Mouse (Mus musculus) liver, postnatal 0 days (tissue): ENCODE measurements around the gene Yjefn3. TPM values are rescaled to one million over a fixed set of nuclear protein-coding genes. Genes with fewer than 3 reads are reported as not detected.
A peak's percentile ranks its signal among the peaks of the same experiment; 100 is the strongest.
"Not testable (repeated sequence)": the region's sequence is repeated elsewhere in the genome, so short reads cannot be mapped to it uniquely, and the experiment has no call there.

Experiments
- ATAC-seq: fragments of 200-750 bp; cut with Nextera tagmentation; 2 replicates; pipeline ENCODE4 v1.8.0; 2017; ENCODE audit warnings: mild to moderate bottlenecking, moderate library complexity
- DNase-seq: peaks from one replicate; pipeline ENCODE4 v3.0.0-alpha.2; 2016
- H3K27ac ChIP-seq: fragments of 300-500 bp; sonication (generic); 2 replicates; pipeline ENCODE4 v1.5.1; 2014; ENCODE audit warnings: antibody characterized with exemption, moderate library complexity, mild to moderate bottlenecking, low read depth
- H3K27me3 ChIP-seq: fragments of 300-500 bp; sonication (generic); 2 replicates; pipeline ENCODE4 v1.6.1; 2014; ENCODE audit warnings: low read length, control low read depth, mixed read lengths; ENCODE audit not compliant: insufficient read depth
- H3K36me3 ChIP-seq: fragments of 300-500 bp; sonication (generic); replicated peaks from 2 replicates; pipeline ENCODE4 v1.6.1; 2014; ENCODE audit warnings: mild to moderate bottlenecking, control low read depth, low read length, moderate library complexity, mixed read lengths; ENCODE audit not compliant: insufficient read depth
- H3K4me1 ChIP-seq: fragments of 300-500 bp; sonication (generic); 2 replicates; pipeline ENCODE4 v1.6.1; 2014; ENCODE audit warnings: antibody characterized with exemption, mild to moderate bottlenecking, control low read depth; ENCODE audit not compliant: insufficient read depth
- H3K4me2 ChIP-seq: fragments of 300-500 bp; sonication (generic); 2 replicates; pipeline ENCODE4 v1.6.1; 2014; ENCODE audit warnings: low read depth, mild to moderate bottlenecking, low read length, moderate library complexity, mixed read lengths
- H3K4me3 ChIP-seq: fragments of 300-500 bp; sonication (generic); 2 replicates; pipeline ENCODE4 v1.5.1; 2014; ENCODE audit warnings: low read depth, low read length
- H3K9ac ChIP-seq: fragments of 300-500 bp; sonication (generic); replicated peaks from 2 replicates; pipeline ENCODE4 v1.6.1; 2014; ENCODE audit warnings: mild to moderate bottlenecking, moderate library complexity
- H3K9me3 ChIP-seq: fragments of 300-500 bp; sonication (generic); 2 replicates; pipeline ENCODE4 v1.6.1; 2016; ENCODE audit warnings: mild to moderate bottlenecking, control low read depth, low read length, mixed read lengths
- CTCF ChIP-seq: sonication (generic); IDR thresholded peaks from 2 replicates; pipeline ENCODE4 v1.5.1; 2016; ENCODE audit warnings: antibody characterized with exemption, low read depth
- EP300 ChIP-seq: IDR thresholded peaks from 2 replicates; pipeline ENCODE4 v1.6.1; 2016; ENCODE audit warnings: antibody characterized with exemption, low read depth, mild to moderate bottlenecking
- WGBS: fragments of 180-500 bp; shearing (Covaris S2); extraction: QIAGEN DNeasy Blood & Tissue Kit; methylation state at CpG from one replicate; pipeline ENCODE4 v1.1.7; 2014; ENCODE audit not compliant: insufficient replicate concordance; 5-methylcytosine and 5-hydroxymethylcytosine counted together
- polyA plus RNA-seq: library from polyadenylated mRNA; unstranded; fragments of >200 nt; fragmentation: Nextera tagmentation; extraction: Ambion mirVana; gene quantifications from 2 replicates; pipeline ENCODE4 v1.2.1, GENCODE M21; 2015

The Yjefn3 gene
- 0.72 and 0.89 TPM in 2 replicates for polyA plus RNA-seq

DNA sequence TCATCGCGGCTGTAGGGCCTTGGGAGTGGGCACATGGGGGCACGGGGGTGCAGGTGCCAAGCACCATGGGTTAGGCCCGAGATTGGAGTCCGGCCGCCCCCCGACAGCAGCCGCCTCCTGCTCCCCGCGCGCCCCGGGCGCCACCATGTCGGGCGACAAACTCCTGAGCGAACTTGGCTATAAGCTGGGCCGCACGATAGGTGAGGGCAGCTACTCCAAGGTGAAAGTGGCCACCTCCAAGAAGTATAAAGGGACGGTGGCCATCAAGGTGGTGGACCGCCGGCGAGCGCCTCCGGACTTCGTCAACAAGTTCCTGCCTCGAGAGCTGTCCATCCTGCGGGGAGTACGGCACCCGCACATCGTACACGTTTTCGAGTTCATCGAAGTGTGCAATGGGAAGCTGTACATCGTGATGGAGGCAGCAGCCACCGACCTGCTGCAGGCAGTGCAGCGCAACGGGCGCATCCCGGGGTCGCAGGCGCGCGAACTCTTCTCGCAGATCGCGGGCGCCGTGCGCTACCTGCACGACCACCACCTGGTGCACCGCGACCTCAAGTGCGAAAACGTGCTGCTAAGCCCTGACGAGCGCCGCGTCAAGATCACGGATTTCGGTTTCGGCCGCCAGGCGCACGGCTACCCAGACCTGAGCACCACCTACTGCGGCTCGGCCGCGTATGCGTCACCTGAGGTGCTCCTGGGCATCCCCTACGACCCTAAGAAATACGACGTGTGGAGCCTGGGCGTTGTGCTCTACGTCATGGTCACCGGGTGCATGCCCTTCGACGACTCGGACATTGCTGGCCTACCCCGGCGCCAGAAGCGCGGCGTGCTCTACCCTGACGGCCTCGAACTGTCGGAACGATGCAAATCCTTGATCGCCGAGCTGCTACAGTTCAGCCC lies at the start of gene Yjefn3, which contains the start of the genes Tssk6 and Ndufa13:
Gene Yjefn3, minus strand, starts transcription at position 550 of the 900 bp plus-strand sequence.
Gene Tssk6, plus strand, starts transcription at position 22 of the 900 bp plus-strand sequence.
Gene Ndufa13, minus strand, starts transcription at position 396 of the 900 bp plus-strand sequence.
- DNase-seq (peak; percentile 57), ATAC-seq (peak; percentile 30)
- Histone ChIP-seq H3K4me1 (peaks cover 39% of the 10 kb centered on the region), H3K9me3 (no peaks in the 10 kb centered on the region), H3K4me2 (peak within 1 kb of the TSS; percentile 89), H3K9ac (peak within 1 kb of the TSS; percentile 75), H3K36me3 (peaks cover 4% of the 10 kb centered on the region; the same call in 1 of the 2 replicates), H3K4me3 (peak within 1 kb of the TSS; percentile 81), H3K27ac (peak within 1 kb of the TSS; percentile 86), H3K27me3 (no peaks in the 10 kb centered on the region)
- WGBS, result 5% methylated on average over 89 of the region's 89 CpGs
- TF ChIP-seq EP300 (no peak), CTCF (no peak)

DNA sequence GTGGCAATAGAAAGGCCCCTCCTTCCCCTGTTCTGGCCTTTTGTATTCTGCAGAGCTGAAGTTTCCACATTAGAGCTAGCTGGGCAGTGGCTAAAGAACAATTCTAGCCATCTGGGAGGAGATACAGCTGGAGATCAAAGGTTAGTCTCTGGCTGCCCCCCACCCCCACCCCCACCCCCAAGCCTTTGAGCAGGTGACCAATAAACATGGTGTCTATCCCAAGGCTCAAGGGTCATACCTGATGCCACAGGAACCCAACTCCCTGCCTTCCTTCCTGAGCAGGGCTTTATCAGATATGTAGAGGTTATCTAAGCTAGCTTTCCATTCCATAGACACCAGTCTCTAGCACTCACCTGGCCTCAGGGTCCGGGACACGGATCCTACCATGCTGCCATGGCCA lies 47.8 kb upstream of the Yjefn3 start:
- WGBS, result 74% methylated on average over 2 of the region's 2 CpGs
- ATAC-seq (peak; percentile 84), DNase-seq (peak; percentile 39)
- TF ChIP-seq EP300 (no peak), CTCF (no peak)
- Histone ChIP-seq H3K9me3 (no peaks in the 10 kb centered on the region), H3K36me3 (peaks cover 4% of the 10 kb centered on the region; the same call in 1 of the 2 replicates), H3K9ac (no peak overlapping the region), H3K27ac (peak overlapping the region; percentile 57), H3K27me3 (no peaks in the 10 kb centered on the region), H3K4me1 (peaks cover 15% of the 10 kb centered on the region), H3K4me2 (no peak overlapping the region), H3K4me3 (no peak overlapping the region)

DNA sequence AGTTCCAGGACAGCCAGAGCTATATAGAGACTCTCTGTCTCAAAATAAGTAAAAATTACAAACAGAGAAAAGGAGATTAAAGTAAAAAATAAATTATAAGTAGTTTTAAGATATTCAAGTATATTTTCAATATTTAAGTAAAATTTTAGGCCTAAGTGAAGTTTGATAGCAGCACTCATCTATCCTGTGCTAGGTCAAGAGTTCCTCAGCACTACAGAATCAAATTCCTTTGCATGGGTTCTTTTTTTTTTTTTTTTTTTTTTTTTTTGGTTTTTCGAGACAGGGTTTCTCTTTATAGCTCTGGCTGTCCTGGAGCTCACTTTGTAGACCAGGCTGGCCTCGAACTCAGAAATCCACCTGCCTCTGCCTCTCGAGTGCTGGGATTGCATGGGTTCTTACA lies 40.0 kb upstream of the Yjefn3 start:
- H3K4me2 ChIP-seq, H3K9ac ChIP-seq, DNase-seq, H3K27ac ChIP-seq, H3K36me3 ChIP-seq, H3K9me3 ChIP-seq, H3K4me3 ChIP-seq, H3K27me3 ChIP-seq, ATAC-seq: not testable (repeated sequence)
- WGBS, result 83% methylated on average over 2 of the region's 3 CpGs
- H3K4me1 ChIP-seq, result peaks cover 31% of the 10 kb centered on the region

DNA sequence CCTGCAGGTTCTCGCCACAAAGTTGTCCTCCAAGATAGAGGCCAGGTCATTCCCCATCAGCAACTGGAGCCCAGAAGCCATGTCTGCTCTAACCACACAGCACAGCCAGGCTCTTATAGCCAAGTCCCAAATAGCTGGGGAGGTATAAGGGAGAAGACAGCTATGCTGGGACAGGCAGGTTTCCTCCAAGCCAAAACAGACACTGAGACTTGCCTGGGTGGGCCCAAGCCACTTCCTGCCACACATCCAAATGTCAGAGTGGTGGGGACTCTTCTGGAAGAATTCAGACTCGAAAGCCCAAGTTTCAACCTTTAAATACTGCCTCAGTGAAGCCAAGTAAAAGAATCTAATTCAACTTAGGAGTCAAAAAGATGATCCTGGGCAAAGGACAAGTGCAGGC lies 37.9 kb upstream of the Yjefn3 start:
- 43% methylated on average over 2 of the region's 2 CpGs for WGBS
- no peak for DNase-seq
- TF ChIP-seq EP300, result no peak
- no peak for TF ChIP-seq CTCF
- no peaks in the 10 kb centered on the region for H3K9me3 ChIP-seq
- H3K4me2 ChIP-seq, result no peak overlapping the region
- H3K4me3 ChIP-seq, result no peak overlapping the region
- peaks cover 37% of the 10 kb centered on the region for H3K4me1 ChIP-seq
- peaks cover 8% of the 10 kb centered on the region for H3K36me3 ChIP-seq
- no peak for ATAC-seq
- no peaks in the 10 kb centered on the region for H3K27me3 ChIP-seq
- no peak overlapping the region for H3K27ac ChIP-seq
- H3K9ac ChIP-seq, result no peak overlapping the region

DNA sequence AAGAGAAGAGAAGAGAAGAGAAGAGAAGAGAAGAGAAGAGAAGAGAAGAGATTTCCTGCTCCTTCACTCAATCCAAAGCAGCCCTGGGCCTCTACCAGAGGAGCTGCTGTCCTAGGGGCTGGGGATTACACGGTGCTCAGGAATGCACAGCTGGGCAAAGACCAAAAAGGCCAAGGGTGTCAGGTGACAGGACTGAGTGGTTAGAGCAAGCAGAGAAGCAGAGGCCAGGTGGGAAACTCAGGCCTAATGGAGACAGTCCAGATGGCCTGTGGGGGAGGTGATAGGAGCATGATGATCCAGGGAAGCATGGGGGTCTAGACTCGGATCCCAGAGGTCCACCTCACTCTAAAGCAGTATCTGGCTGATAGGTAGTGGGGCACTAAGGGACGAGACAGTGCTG lies 37.1 kb upstream of the Yjefn3 start:
- Histone ChIP-seq H3K9me3 (no peaks in the 10 kb centered on the region), H3K9ac (no peak overlapping the region), H3K27ac (no peak overlapping the region), H3K4me2 (no peak overlapping the region), H3K4me3 (no peak overlapping the region), H3K4me1 (peaks cover 37% of the 10 kb centered on the region), H3K27me3 (no peaks in the 10 kb centered on the region), H3K36me3 (peaks cover 14% of the 10 kb centered on the region)
- DNase-seq, result no peak
- 29% methylated on average over 3 of the region's 3 CpGs for WGBS
- ATAC-seq, result peak; percentile 67
- no peak for TF ChIP-seq CTCF
- TF ChIP-seq EP300, result no peak

DNA sequence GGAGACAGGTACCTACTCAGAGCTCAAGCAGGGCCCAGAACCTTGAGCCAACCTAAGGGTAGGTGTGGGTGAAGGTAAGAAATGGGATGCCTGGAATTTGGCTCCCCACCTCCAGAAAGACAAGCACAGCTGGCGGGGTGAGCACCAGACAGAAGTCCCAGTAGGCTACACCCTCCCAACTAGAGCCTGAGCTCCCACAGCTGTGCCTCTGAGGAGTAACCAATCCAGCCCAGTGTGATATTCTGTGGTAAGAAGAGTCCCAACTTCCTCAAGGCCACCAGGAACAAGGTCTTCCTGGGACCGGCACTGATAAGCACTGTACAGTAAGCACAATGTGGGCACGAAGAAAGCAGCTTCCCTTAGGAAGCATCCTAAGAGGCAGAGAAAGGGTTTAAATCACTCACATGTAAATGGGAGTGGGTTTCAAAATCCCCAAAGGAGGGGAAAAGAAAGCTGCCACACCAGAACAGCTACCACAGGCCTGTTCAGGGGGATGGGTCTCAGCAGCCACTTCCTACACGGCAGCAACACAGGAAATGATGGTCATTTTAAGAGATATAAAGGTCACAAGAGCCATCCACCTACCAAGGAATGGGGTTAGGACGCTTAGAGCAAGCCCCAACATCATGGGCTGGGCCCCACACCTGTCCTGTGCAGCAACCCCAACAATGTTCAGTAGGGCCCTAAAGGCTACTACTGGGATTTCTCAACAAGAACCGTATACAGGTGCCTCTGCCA lies 35.9 kb upstream of the Yjefn3 start:
- WGBS, result 40% methylated on average over 6 of the region's 6 CpGs
- ATAC-seq (no peak), DNase-seq (no peak)
- Histone ChIP-seq H3K27me3 (no peaks in the 10 kb centered on the region), H3K36me3 (peaks cover 19% of the 10 kb centered on the region), H3K4me3 (no peak overlapping the region), H3K4me2 (no peak overlapping the region), H3K9ac (no peak overlapping the region), H3K4me1 (peaks cover 37% of the 10 kb centered on the region), H3K9me3 (no peaks in the 10 kb centered on the region), H3K27ac (no peak overlapping the region)
- no peak for TF ChIP-seq EP300
- no peak for TF ChIP-seq CTCF
